Mouse (Mus musculus) stomach, postnatal 0 days (tissue): Measurements from ENCODE around the gene Ncan.

Source experiments
- CTCF ChIP-seq: IDR thresholded peaks from 2 replicates; pipeline ENCODE4 v1.5.1; 2016; ENCODE audit warnings: antibody characterized with exemption, low read depth, mild to moderate bottlenecking, moderate library complexity
- EP300 ChIP-seq: optimal IDR thresholded peaks from 2 replicates; pipeline ENCODE3; 2016; ENCODE audit warnings: antibody characterized with exemption

DNA sequence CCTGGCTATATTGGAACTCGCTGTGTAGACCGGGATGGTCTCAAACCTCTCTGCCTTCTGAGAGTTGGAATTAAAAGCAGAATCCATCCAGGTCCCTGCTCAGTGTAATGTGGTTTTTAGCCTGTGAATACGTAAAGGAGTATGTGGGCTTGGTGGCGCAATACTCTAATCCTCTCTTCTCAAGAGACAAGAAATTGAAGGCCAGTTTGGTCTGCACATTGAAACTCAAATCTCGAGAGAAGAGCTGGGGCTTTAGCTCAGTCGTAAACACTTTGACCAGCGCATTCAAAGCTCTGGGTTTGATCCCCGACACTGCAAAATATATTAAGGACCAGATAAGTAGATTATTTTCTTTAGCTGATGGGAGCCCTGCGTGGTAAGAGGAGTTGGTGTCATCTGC lies 19.3 kb upstream of the Ncan start:
- TF ChIP-seq CTCF = no peak
- TF ChIP-seq EP300 = no peak
